Mouse (Mus musculus): ENCODE measurements at regions not wholly inside any gene's neighbourhood (a gene's known extent, or its start where the extent isn't known, plus 50 kb on each side); places are given as distances from the start of the nearest gene placed in this dataset.

GRCm38 (mm10) chr3:140111414-140112172 is 906.1 kb downstream of the Stpg2 start:
- DNase-seq (ENCODE audit: low spot score): no peak
- no peak overlapping the region for H3K4me3 ChIP-seq (replicated peaks; ENCODE audit: low read length)
- H3K27me3 ChIP-seq (ENCODE audit: control insufficient read depth, insufficient read depth, low read length): no peaks in the 10 kb centered on the region
- WGBS: 67% methylated on average over 9 of the region's 9 CpGs
- no peaks in the 10 kb centered on the region for H3K4me1 ChIP-seq (replicated peaks; ENCODE audit: control insufficient read depth, insufficient read depth, low read length)
- no peaks in the 10 kb centered on the region for H3K9me3 ChIP-seq (ENCODE audit: control insufficient read depth, low read length)
- H3K36me3 ChIP-seq (replicated peaks; ENCODE audit: control insufficient read depth, insufficient read depth): no peaks in the 10 kb centered on the region
- no peak for ATAC-seq (ENCODE audit: low FRiP score)
- H3K9ac ChIP-seq: no peak overlapping the region
- no peak overlapping the region for H3K27ac ChIP-seq
- no peak overlapping the region for H3K4me2 ChIP-seq (replicated peaks)

GRCm38 (mm10) chr3:140115116-140115515 is 909.6 kb downstream of the Stpg2 start:
- WGBS: 55% methylated on average over 1 of the region's 1 CpGs
- Histone ChIP-seq H3K27me3 (ENCODE audit: control insufficient read depth, insufficient read depth, low read length) (no peaks in the 10 kb centered on the region), H3K9me3 (ENCODE audit: control insufficient read depth, low read length) (0 out of 2 replicates have a peak, but pooled peaks cover 6% of the 10 kb centered on the region), H3K9ac (no peak overlapping the region), H3K27ac (no peak overlapping the region), H3K4me2 (replicated peaks) (no peak overlapping the region), H3K36me3 (replicated peaks; ENCODE audit: control insufficient read depth, insufficient read depth) (no peaks in the 10 kb centered on the region), H3K4me3 (replicated peaks; ENCODE audit: low read length) (no peak overlapping the region), H3K4me1 (replicated peaks; ENCODE audit: control insufficient read depth, insufficient read depth, low read length) (no peaks in the 10 kb centered on the region)
- ATAC-seq (ENCODE audit: low FRiP score) (no peak), DNase-seq (ENCODE audit: low spot score) (no peak)

- WGBS: 44% methylated on average over 3 of the region's 3 CpGs
These were observed 921.8 kb downstream of the Stpg2 start for GRCm38 (mm10) chr3:140127310-140127709.

GRCm38 (mm10) chr3:140129065-140129778 is 923.7 kb downstream of the Stpg2 start:
- Histone ChIP-seq H3K9me3 (ENCODE audit: control insufficient read depth, low read length) (no peaks in the 10 kb centered on the region), H3K27me3 (ENCODE audit: control insufficient read depth, insufficient read depth, low read length) (no peaks in the 10 kb centered on the region), H3K4me3 (replicated peaks; ENCODE audit: low read length) (no peak overlapping the region), H3K4me2 (replicated peaks) (no peak overlapping the region), H3K9ac (no peak overlapping the region), H3K36me3 (replicated peaks; ENCODE audit: control insufficient read depth, insufficient read depth) (no peaks in the 10 kb centered on the region), H3K27ac (no peak overlapping the region), H3K4me1 (replicated peaks; ENCODE audit: control insufficient read depth, insufficient read depth, low read length) (no peaks in the 10 kb centered on the region)
- ATAC-seq (ENCODE audit: low FRiP score): no peak
- WGBS: 70% methylated on average over 8 of the region's 8 CpGs
- no peak for DNase-seq (ENCODE audit: low spot score)

More at GRCm38 (mm10) chr3:140127310-140127709, 921.8 kb downstream of the Stpg2 start:
- no peak overlapping the region for H3K4me2 ChIP-seq (replicated peaks)
- DNase-seq (ENCODE audit: low spot score) (no peak), ATAC-seq (ENCODE audit: low FRiP score) (no peak)
- H3K36me3 ChIP-seq (replicated peaks; ENCODE audit: control insufficient read depth, insufficient read depth): no peaks in the 10 kb centered on the region
- H3K9ac ChIP-seq: no peak overlapping the region
- no peak overlapping the region for H3K4me3 ChIP-seq (replicated peaks; ENCODE audit: low read length)
- no peaks in the 10 kb centered on the region for H3K9me3 ChIP-seq (ENCODE audit: control insufficient read depth, low read length)
- H3K27ac ChIP-seq: no peak overlapping the region
- H3K27me3 ChIP-seq (ENCODE audit: control insufficient read depth, insufficient read depth, low read length): no peaks in the 10 kb centered on the region
- no peaks in the 10 kb centered on the region for H3K4me1 ChIP-seq (replicated peaks; ENCODE audit: control insufficient read depth, insufficient read depth, low read length)

- DNase-seq (ENCODE audit: low spot score) (no peak), ATAC-seq (ENCODE audit: low FRiP score) (no peak)
- no peaks in the 10 kb centered on the region for H3K36me3 ChIP-seq (replicated peaks; ENCODE audit: control insufficient read depth, insufficient read depth)
- no peak overlapping the region for H3K9ac ChIP-seq
- no peak overlapping the region for H3K4me3 ChIP-seq (replicated peaks; ENCODE audit: low read length)
- WGBS: 90% methylated on average over 2 of the region's 2 CpGs
- no peak overlapping the region for H3K4me2 ChIP-seq (replicated peaks)
- H3K27me3 ChIP-seq (ENCODE audit: control insufficient read depth, insufficient read depth, low read length): no peaks in the 10 kb centered on the region
- H3K9me3 ChIP-seq (ENCODE audit: control insufficient read depth, low read length): no peaks in the 10 kb centered on the region
- H3K27ac ChIP-seq: no peak overlapping the region
- no peaks in the 10 kb centered on the region for H3K4me1 ChIP-seq (replicated peaks; ENCODE audit: control insufficient read depth, insufficient read depth, low read length)
These were observed 938.4 kb downstream of the Stpg2 start for GRCm38 (mm10) chr3:140143900-140144299.

- Histone ChIP-seq H3K4me1 (replicated peaks; ENCODE audit: control insufficient read depth, insufficient read depth, low read length) (no peaks in the 10 kb centered on the region), H3K9me3 (ENCODE audit: control insufficient read depth, low read length) (no peaks in the 10 kb centered on the region), H3K27ac (no peak overlapping the region), H3K9ac (no peak overlapping the region), H3K4me3 (replicated peaks; ENCODE audit: low read length) (no peak overlapping the region), H3K4me2 (replicated peaks) (no peak overlapping the region), H3K36me3 (replicated peaks; ENCODE audit: control insufficient read depth, insufficient read depth) (no peaks in the 10 kb centered on the region), H3K27me3 (ENCODE audit: control insufficient read depth, insufficient read depth, low read length) (no peaks in the 10 kb centered on the region)
- WGBS: 77% methylated on average over 2 of the region's 2 CpGs
- ATAC-seq (ENCODE audit: low FRiP score) (no peak), DNase-seq (ENCODE audit: low spot score) (no peak)
These were observed 941.9 kb downstream of the Stpg2 start for GRCm38 (mm10) chr3:140147158-140147933.

GRCm38 (mm10) chr3:140150530-140150951 is 945.0 kb downstream of the Stpg2 start:
- no peak overlapping the region for H3K4me2 ChIP-seq (replicated peaks)
- DNase-seq (ENCODE audit: low spot score) (peak; percentile 61), ATAC-seq (ENCODE audit: low FRiP score) (peak; percentile 51; the same call in 1 of the 2 replicates)
- no peak overlapping the region for H3K4me3 ChIP-seq (replicated peaks; ENCODE audit: low read length)
- H3K27ac ChIP-seq: no peak overlapping the region
- H3K36me3 ChIP-seq (replicated peaks; ENCODE audit: control insufficient read depth, insufficient read depth): no peaks in the 10 kb centered on the region
- no peaks in the 10 kb centered on the region for H3K4me1 ChIP-seq (replicated peaks; ENCODE audit: control insufficient read depth, insufficient read depth, low read length)
- 30% methylated on average over 7 of the region's 7 CpGs for WGBS
- H3K27me3 ChIP-seq (ENCODE audit: control insufficient read depth, insufficient read depth, low read length): no peaks in the 10 kb centered on the region
- H3K9me3 ChIP-seq (ENCODE audit: control insufficient read depth, low read length): no peaks in the 10 kb centered on the region
- H3K9ac ChIP-seq: no peak overlapping the region

- WGBS: 96% methylated on average over 2 of the region's 2 CpGs
- DNase-seq (ENCODE audit: low spot score) (no peak), ATAC-seq (ENCODE audit: low FRiP score) (no peak)
- no peaks in the 10 kb centered on the region for H3K4me1 ChIP-seq (replicated peaks; ENCODE audit: control insufficient read depth, insufficient read depth, low read length)
- no peak overlapping the region for H3K27ac ChIP-seq
- no peak overlapping the region for H3K9ac ChIP-seq
- no peak overlapping the region for H3K4me3 ChIP-seq (replicated peaks; ENCODE audit: low read length)
- no peaks in the 10 kb centered on the region for H3K27me3 ChIP-seq (ENCODE audit: control insufficient read depth, insufficient read depth, low read length)
- H3K36me3 ChIP-seq (replicated peaks; ENCODE audit: control insufficient read depth, insufficient read depth): no peaks in the 10 kb centered on the region
- H3K9me3 ChIP-seq (ENCODE audit: control insufficient read depth, low read length): no peaks in the 10 kb centered on the region
- H3K4me2 ChIP-seq (replicated peaks): no peak overlapping the region
These were observed 974.0 kb downstream of the Stpg2 start for GRCm38 (mm10) chr3:140179471-140179870.

- 87% methylated on average over 4 of the region's 4 CpGs for WGBS
- no peak for ATAC-seq (ENCODE audit: low FRiP score)
- Histone ChIP-seq H3K4me1 (replicated peaks; ENCODE audit: control insufficient read depth, insufficient read depth, low read length) (no peaks in the 10 kb centered on the region), H3K36me3 (replicated peaks; ENCODE audit: control insufficient read depth, insufficient read depth) (no peaks in the 10 kb centered on the region), H3K27ac (no peak overlapping the region), H3K9ac (no peak overlapping the region), H3K4me2 (replicated peaks) (no peak overlapping the region), H3K27me3 (ENCODE audit: control insufficient read depth, insufficient read depth, low read length) (no peaks in the 10 kb centered on the region), H3K9me3 (ENCODE audit: control insufficient read depth, low read length) (no peaks in the 10 kb centered on the region), H3K4me3 (replicated peaks; ENCODE audit: low read length) (no peak overlapping the region)
- no peak for DNase-seq (ENCODE audit: low spot score)
These were observed 977.2 kb downstream of the Stpg2 start for GRCm38 (mm10) chr3:140182690-140183089.

Data from hindbrain, embryonic 14.5 days (tissue).